Mouse (Mus musculus): ENCODE results near the gene Cldn10. TPM values are rescaled to one million over a fixed set of nuclear protein-coding genes. Genes with fewer than 3 reads are reported as not detected.

Gene Cldn10
- total and polyA plus RNA-seq, 2 experiments = 0.09 TPM; not detected in 1

DNA sequence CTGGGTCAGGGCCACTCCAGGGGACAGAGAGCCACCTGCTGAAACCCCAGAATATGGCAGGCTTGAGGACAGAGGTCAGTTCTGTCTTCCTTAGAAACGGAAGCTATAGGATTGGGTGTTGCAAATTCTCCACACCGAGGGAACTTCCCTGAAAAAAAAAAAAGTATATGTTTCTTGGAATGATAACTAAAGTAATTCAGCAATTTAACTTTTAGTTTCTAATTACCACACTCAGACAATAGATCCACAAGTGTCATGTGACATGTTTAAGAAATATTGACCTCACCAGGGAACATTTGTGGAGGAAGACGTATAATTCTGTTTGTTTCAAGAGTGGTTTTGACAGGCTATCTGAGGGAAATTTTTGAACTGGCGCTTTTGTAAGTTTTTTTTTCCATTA lies 43.9 kb downstream of the Cldn10 start:
- TF ChIP-seq CTCF (IDR thresholded peaks at IDR 0.05; ENCODE audit: low read depth, low read length) (no peak), POLR2A (IDR thresholded peaks at IDR 0.05; ENCODE audit: extremely low read depth, insufficient read depth, low read length) (no peak)
- Histone ChIP-seq H3K4me3 (ENCODE audit: insufficient read depth, low read depth, low read length) (no peak overlapping the region), H3K36me3 (ENCODE audit: control insufficient read depth, insufficient read depth, low read length) (no peaks in the 10 kb centered on the region), H3K79me2 (ENCODE audit: control insufficient read depth, insufficient read depth, low read length) (no peaks in the 10 kb centered on the region), H3K4me1 (ENCODE audit: control insufficient read depth, insufficient read depth, low read length) (no peaks in the 10 kb centered on the region), H3K9ac (ENCODE audit: low read depth, low read length) (no peak overlapping the region), H3K27me3 (ENCODE audit: control insufficient read depth, insufficient read depth, low read length) (0 out of 2 replicates have a peak, but pooled peaks cover 2% of the 10 kb centered on the region), H3K27ac (replicated peaks; ENCODE audit: insufficient read depth, low read depth, low read length) (no peak overlapping the region)
- 72% methylated on average over 4 of the region's 4 CpGs for WGBS
- no peak for DNase-seq (ENCODE audit: extremely low read depth, low read depth, low spot score)

DNA sequence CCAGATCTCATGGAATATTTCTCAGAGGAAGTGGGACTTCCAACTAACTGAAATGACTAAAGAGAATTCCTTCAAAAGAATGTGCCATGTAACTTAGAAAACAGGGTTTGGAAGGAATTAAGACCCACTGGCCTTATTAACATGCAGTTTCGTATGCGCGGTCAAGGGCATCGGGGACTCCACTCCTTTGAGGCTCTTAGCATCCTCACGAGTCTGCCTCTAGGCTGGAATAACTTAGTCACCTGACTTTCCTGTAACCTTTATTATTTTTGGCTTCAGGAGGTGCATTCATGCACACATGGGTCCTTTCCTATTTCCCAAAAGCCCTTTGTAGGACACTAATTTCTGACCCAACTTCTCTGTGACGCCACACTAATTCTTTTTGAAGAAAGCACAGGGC lies 45.5 kb downstream of the Cldn10 start:
- Histone ChIP-seq H3K36me3 (ENCODE audit: control insufficient read depth, insufficient read depth, low read length) (no peaks in the 10 kb centered on the region), H3K27me3 (ENCODE audit: control insufficient read depth, insufficient read depth, low read length) (0 out of 2 replicates have a peak, but pooled peaks cover 2% of the 10 kb centered on the region), H3K9ac (ENCODE audit: low read depth, low read length) (no peak overlapping the region), H3K79me2 (ENCODE audit: control insufficient read depth, insufficient read depth, low read length) (no peaks in the 10 kb centered on the region), H3K4me3 (ENCODE audit: insufficient read depth, low read depth, low read length) (no peak overlapping the region), H3K27ac (replicated peaks; ENCODE audit: insufficient read depth, low read depth, low read length) (no peak overlapping the region), H3K4me1 (ENCODE audit: control insufficient read depth, insufficient read depth, low read length) (0 out of 2 replicates have a peak, but pooled peaks cover 3% of the 10 kb centered on the region)
- DNase-seq (ENCODE audit: extremely low read depth, low read depth, low spot score) = no peak
- TF ChIP-seq CTCF (IDR thresholded peaks at IDR 0.05; ENCODE audit: low read depth, low read length) (no peak), POLR2A (IDR thresholded peaks at IDR 0.05; ENCODE audit: extremely low read depth, insufficient read depth, low read length) (no peak)
- 91% methylated on average over 6 of the region's 6 CpGs for WGBS

DNA sequence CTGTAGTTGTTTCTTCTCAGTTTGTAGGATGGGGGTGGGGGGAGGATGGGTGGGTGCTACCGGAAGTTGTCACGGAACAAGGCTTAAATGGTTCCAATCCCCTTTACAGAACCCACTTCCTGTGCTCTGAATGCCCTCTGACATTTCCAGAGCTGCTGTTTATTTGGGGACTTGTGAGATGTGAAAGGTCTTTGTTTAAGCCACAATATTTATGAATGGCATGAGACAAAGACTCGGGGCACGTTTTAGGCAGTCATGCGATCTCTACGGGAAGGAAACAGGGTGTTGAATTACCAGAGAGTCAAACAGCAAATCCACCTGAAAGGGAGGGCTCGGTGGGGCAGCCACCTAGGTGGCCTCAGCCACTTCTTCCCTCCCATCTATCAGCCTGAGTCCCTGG lies 46.6 kb downstream of the Cldn10 start:
- 39% methylated on average over 7 of the region's 7 CpGs for WGBS
- Histone ChIP-seq H3K79me2 (ENCODE audit: control insufficient read depth, insufficient read depth, low read length) (no peaks in the 10 kb centered on the region), H3K27ac (replicated peaks; ENCODE audit: insufficient read depth, low read depth, low read length) (no peak overlapping the region), H3K4me3 (ENCODE audit: insufficient read depth, low read depth, low read length) (no peak overlapping the region), H3K4me1 (ENCODE audit: control insufficient read depth, insufficient read depth, low read length) (0 out of 2 replicates have a peak, but pooled peaks cover 3% of the 10 kb centered on the region), H3K36me3 (ENCODE audit: control insufficient read depth, insufficient read depth, low read length) (no peaks in the 10 kb centered on the region), H3K27me3 (ENCODE audit: control insufficient read depth, insufficient read depth, low read length) (0 out of 2 replicates have a peak, but pooled peaks cover 2% of the 10 kb centered on the region), H3K9ac (ENCODE audit: low read depth, low read length) (no peak overlapping the region)
- no peak for TF ChIP-seq POLR2A (IDR thresholded peaks at IDR 0.05; ENCODE audit: extremely low read depth, insufficient read depth, low read length)
- no peak for TF ChIP-seq CTCF (IDR thresholded peaks at IDR 0.05; ENCODE audit: low read depth, low read length)
- no peak for DNase-seq (ENCODE audit: extremely low read depth, low read depth, low spot score)

DNA sequence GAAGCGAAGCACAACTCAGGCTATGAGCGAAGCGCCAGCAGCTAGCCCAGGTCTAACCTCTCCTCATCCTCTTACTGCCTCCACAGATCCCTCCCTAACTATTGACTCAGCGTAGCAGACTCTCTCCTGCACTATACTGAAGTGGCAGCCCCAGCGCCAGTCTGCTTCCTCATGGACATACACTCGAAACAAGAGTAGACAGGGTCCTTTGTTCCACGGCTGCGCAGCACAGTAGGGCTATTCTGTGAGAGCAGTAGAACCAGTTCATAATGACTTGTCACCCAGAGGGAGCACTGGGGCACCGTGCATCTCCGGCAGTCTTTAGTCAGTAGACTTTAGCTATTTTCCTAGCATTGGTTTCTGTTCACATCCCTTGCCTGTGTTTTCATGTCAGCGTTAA lies 48.4 kb downstream of the Cldn10 start:
- Histone ChIP-seq H3K36me3 (ENCODE audit: control insufficient read depth, insufficient read depth, low read length) (no peaks in the 10 kb centered on the region), H3K27ac (replicated peaks; ENCODE audit: insufficient read depth, low read depth, low read length) (no peak overlapping the region), H3K4me3 (ENCODE audit: insufficient read depth, low read depth, low read length) (no peak overlapping the region), H3K4me1 (ENCODE audit: control insufficient read depth, insufficient read depth, low read length) (0 out of 2 replicates have a peak, but pooled peaks cover 3% of the 10 kb centered on the region), H3K9ac (ENCODE audit: low read depth, low read length) (no peak overlapping the region), H3K79me2 (ENCODE audit: control insufficient read depth, insufficient read depth, low read length) (no peaks in the 10 kb centered on the region), H3K27me3 (ENCODE audit: control insufficient read depth, insufficient read depth, low read length) (0 out of 2 replicates have a peak, but pooled peaks cover 2% of the 10 kb centered on the region)
- no peak for TF ChIP-seq CTCF (IDR thresholded peaks at IDR 0.05; ENCODE audit: low read depth, low read length)
- TF ChIP-seq POLR2A (IDR thresholded peaks at IDR 0.05; ENCODE audit: extremely low read depth, insufficient read depth, low read length) = no peak
- WGBS = 95% methylated on average over 11 of the region's 11 CpGs
- DNase-seq (ENCODE audit: extremely low read depth, low read depth, low spot score) = no peak

DNA sequence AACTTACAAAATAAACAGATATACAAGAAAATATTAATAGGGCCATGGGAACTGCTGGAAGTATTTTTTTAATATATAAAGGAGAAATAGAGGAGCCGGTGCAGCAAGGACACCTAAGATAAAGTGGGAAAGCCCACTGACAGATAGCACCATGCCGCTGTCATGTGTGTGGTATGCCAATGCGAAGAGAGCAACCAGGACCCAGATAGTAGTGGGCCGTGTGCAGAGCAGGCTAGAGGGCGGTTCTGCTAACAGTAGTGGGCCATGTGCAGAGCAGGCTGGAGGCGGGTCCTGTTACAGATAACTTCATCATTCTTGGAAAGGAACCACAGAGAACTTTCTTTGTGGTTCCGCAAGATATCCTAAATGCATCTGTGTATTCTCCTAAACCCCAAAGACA lies 49.0 kb downstream of the Cldn10 start:
- 0 out of 2 replicates have a peak, but pooled peaks cover 2% of the 10 kb centered on the region for H3K27me3 ChIP-seq (ENCODE audit: control insufficient read depth, insufficient read depth, low read length)
- DNase-seq (ENCODE audit: extremely low read depth, low read depth, low spot score) = no peak
- H3K4me3 ChIP-seq (ENCODE audit: insufficient read depth, low read depth, low read length) = no peak overlapping the region
- 0 out of 2 replicates have a peak, but pooled peaks cover 3% of the 10 kb centered on the region for H3K4me1 ChIP-seq (ENCODE audit: control insufficient read depth, insufficient read depth, low read length)
- H3K27ac ChIP-seq (replicated peaks; ENCODE audit: insufficient read depth, low read depth, low read length) = no peak overlapping the region
- no peak for TF ChIP-seq POLR2A (IDR thresholded peaks at IDR 0.05; ENCODE audit: extremely low read depth, insufficient read depth, low read length)
- TF ChIP-seq CTCF (IDR thresholded peaks at IDR 0.05; ENCODE audit: low read depth, low read length) = no peak
- H3K9ac ChIP-seq (ENCODE audit: low read depth, low read length) = no peak overlapping the region
- no peaks in the 10 kb centered on the region for H3K36me3 ChIP-seq (ENCODE audit: control insufficient read depth, insufficient read depth, low read length)
- WGBS = 96% methylated on average over 7 of the region's 7 CpGs
- H3K79me2 ChIP-seq (ENCODE audit: control insufficient read depth, insufficient read depth, low read length) = no peaks in the 10 kb centered on the region

DNA sequence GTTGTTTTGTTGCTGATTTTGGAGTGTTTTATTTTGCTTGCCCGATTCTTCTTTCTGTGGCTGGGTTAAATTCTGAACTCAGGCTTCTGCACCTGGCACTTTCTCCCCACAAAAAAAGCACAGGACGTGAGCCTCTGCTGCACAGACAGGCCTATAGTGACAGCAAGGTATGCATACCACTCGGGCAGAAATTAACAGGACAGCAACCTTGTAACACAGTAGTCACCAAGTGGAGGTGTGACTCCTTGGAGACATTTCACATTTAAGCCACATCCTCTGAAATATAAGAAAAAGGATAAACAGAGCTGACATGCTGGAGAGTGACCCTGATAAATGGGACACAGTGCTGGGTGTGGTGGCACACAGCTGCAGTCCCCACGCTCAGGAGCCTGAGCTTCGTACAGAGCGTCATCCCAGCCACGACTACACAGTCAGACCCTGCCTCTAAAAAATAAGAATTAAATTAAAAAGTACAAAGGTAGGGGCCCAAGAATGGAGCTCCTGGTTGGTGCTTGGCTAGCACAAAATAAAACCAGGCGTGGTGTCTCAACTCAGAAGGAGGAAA lies 50.9 kb downstream of the Cldn10 start:
- WGBS = 82% methylated on average over 8 of the region's 8 CpGs
- no peaks in the 10 kb centered on the region for H3K36me3 ChIP-seq (ENCODE audit: control insufficient read depth, insufficient read depth, low read length)
- no peak overlapping the region for H3K9ac ChIP-seq (ENCODE audit: low read depth, low read length)
- H3K27me3 ChIP-seq (ENCODE audit: control insufficient read depth, insufficient read depth, low read length) = no peaks in the 10 kb centered on the region
- no peak for TF ChIP-seq CTCF (IDR thresholded peaks at IDR 0.05; ENCODE audit: low read depth, low read length)
- no peak for TF ChIP-seq POLR2A (IDR thresholded peaks at IDR 0.05; ENCODE audit: extremely low read depth, insufficient read depth, low read length)
- no peak overlapping the region for H3K27ac ChIP-seq (replicated peaks; ENCODE audit: insufficient read depth, low read depth, low read length)
- 0 out of 2 replicates have a peak, but pooled peaks cover 3% of the 10 kb centered on the region for H3K4me1 ChIP-seq (ENCODE audit: control insufficient read depth, insufficient read depth, low read length)
- DNase-seq (ENCODE audit: extremely low read depth, low read depth, low spot score) = no peak
- no peak overlapping the region for H3K4me3 ChIP-seq (ENCODE audit: insufficient read depth, low read depth, low read length)
- H3K79me2 ChIP-seq (ENCODE audit: control insufficient read depth, insufficient read depth, low read length) = no peaks in the 10 kb centered on the region

Measured in liver, adult 2 months (tissue).